Mouse (Mus musculus): ENCODE results near the gene Usp29.

DNA sequence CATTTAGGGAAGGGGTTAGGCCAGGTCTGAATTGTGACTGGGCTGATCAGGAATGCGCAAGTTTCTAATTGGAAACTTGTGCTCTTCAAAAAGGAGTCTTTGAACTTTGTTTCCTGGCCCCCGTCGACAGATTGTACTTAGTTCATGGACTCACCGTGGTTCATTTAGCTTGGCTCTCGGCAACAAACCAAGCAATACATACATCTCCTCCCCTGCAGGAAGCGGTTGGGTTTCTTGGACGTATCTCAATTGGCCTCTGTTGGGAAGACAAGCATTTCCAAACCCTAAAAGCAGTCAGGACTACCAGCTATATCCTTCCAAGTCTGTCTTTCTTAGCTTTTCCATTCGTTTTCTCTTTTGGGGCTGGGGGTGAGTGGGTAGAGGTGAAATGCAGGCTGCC, 84.6 kb downstream of the Usp29 start:
- TF ChIP-seq CTCF (IDR thresholded peaks at IDR 0.05; ENCODE audit: low read depth) (no peak), EP300 (IDR thresholded peaks at IDR 0.05; ENCODE audit: low read depth) (no peak)
